Mouse (Mus musculus) forelimb bud, embryonic 11.5 days (tissue): ENCODE results near the gene Pgm5.
"Not testable (repeated sequence)": the region's sequence is repeated elsewhere in the genome, so short reads cannot be mapped to it uniquely, and the experiment has no call there.

ENCODE experiments used
- DNase-seq: peaks from one replicate; pipeline ENCODE4 v3.0.0-alpha.2; 2012; ENCODE audit warnings: low read depth, low spot score

Pgm5 gene

DNA sequence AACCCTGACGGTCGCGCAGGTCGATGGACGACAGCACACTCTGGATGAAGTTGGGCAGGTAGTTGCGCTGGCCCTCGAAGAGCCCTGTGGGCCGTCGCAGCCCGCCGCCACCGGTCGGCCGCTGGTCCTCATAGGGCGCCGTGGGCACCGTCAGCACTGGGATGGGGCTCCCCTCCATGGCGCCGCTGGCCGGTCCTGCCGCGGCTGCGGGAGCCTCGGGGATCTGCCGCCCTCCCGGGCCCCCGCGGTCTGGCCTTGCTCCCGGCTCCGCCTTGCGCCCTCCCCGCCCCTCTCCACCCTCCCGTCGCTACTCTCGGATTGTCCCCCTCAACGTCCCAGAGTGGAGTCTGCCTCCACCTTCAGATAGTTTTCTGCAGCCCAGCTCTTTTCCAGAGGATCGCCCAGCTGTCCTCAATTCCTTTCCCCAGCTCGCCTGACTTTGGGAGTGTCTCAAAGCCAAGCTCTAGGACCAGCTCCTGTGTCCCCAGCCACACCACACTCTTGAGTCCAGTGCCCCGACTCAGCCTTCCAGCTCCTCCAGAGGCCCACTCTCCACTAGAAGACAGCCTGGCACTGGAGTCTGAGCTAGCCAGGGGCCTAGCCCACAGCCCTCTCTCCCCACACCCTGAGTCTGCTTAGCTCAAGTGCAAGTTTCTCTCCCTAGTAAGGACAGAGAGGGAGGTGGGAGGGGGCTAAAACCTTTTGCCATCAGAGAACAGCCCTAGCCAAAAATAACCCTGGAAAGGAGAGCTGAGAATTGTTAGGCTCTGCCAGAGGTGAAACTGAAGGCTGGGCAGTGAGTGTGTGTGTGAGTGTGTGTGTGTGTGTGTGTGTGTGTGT, at the start of gene Pgm5:
Pgm5 (minus strand) TSS at position 244 of the 840 bp plus-strand sequence.
- DNase-seq, result no peak

DNA sequence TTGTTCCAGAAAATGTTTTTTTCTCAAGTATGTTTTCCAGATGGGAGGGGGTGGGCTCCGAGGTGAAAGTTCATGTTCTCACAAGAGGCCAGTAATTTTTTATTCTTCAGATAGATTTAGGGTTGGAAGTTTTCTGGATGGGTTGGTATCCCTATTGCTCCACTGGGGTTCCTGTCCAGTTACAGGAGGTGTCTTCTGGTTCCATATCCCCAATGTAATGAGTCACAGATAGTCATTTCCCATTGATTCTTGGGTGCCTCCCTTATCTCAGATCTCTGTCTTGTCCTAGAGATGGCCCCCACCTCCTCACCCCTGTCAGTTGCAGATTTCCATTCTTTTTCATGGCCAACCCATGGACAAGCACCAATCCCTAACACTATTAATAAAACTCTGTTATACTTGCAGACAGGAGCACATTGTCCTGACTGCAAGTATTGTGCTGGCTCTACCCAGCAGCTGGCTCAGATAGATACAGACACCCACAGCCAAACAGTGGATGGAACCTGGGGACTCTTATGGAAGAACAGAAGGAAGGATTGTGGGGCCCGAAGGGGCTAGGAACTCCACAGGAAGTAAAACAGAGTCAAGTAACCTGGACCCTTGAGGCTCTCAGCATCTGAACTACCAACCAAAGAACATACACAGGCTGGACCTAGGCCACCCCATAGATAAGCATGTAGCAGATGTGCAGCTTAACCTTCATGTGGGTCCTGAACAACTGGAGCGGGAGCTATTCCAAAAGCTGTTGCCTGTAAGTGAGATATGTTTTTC, 46.9 kb upstream of the Pgm5 start:
- no peak for DNase-seq

DNA sequence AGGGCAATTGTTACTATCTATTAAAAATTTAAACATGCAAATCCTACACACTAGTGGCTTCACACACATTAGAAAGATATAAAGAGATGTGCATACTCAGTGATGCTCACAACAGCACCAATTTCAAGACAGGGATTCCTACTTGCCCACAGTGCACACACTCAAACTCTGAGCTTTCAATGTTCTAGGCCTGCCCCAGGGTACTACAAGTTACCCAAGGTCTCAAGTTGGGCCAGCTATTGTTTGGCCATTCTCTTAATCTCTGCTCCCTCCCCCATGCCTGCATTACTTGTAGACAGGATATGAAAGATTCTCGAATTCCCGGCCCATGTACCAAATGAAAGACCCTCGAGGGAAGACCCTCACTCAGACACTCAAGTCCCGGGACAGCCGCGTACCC, 46.0 kb upstream of the Pgm5 start:
- DNase-seq, result no peak

DNA sequence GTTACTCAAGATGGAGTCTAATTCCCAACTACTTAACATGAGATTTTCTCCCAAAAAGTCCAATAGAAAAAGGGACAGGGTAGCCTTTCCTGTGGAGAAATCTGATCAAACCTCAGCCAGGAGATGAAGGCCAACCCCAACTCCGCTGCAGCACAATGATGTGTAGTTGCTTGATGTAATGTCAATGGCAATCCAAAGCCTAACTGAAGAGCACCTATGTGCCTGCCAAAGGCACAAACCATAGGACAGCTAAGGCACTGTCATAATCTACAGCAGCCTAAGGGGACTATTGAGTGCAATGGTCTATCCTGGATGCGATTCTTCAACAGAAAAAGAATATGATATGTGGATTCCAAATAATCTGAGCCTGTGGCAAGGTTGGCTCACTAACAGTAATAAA, 41.2 kb upstream of the Pgm5 start:
- no peak for DNase-seq

DNA sequence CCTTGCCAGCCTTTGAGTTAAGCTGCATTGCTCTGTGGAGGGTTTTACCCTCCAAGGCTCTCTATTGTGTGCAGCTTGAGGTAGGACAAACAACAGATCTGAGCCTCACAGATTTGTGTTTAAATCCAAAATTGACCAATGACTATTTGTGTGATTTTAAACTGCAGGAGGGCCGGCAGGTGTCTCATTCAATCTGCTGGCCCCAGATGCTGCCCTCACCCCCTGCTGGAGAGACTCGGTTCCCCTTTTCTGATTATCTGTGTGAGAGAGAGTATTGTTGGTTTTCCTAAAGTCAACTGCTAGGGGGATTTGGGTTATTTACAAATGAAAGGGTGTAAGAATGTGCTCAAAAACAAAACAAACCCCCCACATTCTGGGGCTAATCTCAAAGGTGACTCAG, 40.6 kb upstream of the Pgm5 start:
- no peak for DNase-seq

DNA sequence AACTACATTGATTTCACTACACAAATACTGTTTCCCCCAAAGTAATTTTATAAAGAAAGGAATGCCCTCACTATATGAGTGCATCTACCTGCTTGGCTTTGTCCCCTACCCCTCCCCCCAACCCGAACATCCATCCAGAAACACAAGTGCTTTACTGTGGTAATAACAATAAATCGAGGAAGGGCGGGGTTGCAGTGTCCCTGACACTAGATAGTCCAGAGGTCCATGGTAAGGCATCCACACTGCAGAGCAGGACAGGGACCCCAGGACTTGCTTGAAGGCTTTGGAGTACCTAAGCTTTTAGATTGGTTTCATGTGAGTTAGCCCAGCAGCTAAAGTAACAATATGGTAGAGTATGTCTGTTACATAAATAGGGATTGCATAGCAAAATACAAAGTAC, 40.0 kb upstream of the Pgm5 start:
- no peak for DNase-seq

DNA sequence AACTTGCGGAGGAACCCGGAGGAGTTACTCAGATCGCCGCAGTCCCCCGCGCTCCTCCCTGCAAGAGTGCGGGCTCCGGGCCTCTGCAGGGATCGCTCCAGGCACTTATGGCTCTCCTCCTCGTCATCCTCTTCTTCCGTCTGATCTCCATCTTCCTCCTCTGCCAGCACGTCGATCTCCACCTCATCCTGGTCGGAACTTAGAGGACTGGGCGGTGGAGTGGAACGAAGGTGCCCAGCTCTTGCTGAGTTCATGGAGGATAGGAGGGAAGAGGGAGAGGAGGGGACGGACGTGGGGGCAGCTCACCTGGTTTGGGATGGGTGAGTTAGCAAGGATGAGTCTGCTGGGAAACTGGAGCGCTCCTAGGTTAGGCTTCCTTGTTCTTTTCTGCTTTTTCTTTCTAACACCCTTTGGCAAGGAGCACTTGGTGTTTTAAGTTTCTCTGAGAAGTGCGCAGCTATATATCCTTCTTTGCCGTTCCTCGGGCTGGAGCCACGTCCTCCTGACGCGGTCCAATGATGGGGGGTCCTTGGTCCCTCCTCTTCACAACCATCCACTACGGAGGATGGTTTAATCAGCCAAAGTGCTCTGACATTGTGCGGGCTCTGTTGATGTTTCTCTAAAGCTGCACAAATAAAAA, 39.0 kb upstream of the Pgm5 start, which contains the start of gene Foxd4:
Foxd4 (minus strand) TSS at position 617 of the 640 bp plus-strand sequence.
- no peak for DNase-seq

DNA sequence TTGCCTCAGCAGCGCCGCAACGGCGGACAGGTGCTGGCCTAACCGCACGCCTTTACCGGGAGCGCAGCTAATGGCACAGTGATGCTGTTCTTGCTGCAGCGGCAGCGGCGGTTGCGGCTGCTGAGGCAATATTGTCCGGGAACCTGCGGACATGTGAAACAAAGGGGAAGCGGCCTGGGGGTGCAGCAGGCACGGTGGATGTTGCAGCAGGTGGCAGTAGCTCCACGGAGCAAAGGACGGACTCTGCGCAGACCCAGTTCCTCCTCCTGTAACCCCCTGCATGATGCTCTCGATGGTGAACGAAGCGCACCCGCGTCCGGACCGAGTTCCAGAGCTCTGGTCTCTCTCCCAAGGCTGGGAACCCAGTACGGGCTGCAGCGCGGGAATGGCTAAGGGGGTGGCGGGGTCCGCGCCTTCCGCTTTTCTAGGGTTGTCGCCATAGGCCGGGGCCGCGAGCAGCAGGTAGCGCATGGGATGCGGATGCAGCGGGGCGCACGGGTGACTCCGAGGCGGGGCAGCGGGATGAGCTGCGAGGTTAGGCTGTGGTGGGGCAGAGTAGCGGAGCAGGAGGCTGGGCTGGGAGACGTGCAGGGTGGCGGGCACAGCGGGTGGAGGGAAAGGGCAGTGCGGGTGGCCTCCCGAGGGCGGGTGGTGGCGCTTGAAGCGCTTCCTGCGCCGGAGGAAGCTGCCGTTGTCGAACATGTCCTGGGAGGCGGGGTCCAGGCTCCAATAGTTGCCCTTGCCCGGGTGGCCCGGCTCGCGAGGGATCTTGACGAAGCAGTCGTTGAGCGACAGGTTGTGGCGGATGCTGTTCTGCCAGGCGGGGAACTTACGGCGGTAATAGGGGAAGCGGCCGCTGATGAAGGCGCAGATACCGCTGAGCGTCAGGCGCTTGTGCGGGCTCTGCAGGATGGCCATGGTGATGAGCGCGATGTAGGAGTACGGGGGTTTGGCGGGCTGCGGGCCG, 38.2 kb upstream of the Pgm5 start:
- peak; percentile 38 for DNase-seq

DNA sequence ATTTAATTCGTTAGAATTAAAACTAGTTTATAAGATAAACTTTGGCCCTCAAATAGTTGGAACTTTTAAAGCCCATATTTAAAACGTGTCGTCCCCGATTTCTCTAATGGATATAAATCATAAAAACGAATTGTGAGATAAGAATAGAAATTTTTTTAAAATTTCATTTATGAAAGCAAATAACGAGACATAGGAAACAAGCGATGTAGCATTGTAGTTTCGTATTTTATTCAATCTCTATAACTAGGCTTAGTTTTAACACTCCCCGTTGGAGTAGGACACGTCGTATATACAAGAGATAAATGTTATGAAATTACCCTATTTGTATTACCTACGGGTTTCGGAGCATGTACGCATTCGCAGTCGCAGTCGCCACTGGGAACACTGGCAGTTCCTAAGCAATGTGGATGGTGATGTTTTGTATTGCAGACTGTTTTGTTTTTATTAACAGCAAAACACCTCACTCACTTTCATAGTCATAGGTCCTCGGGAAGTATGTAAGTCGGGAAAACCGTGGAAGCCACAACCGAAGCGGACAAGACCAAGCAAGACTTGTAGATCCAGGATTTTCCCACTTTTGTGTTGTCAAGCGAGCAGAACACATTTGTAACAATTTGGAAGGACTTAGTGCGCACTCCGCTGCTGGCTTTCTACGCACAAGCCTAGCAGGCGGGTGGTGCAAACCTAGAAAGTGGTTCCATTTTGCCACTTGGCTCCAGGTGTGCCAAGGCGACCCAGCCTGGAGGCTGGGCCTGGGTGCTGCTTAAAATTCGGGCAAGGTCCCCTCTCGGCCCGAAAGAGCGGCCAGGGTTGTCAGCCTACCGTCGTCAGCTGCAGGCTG, 37.3 kb upstream of the Pgm5 start:
- peak; percentile 52 for DNase-seq

DNA sequence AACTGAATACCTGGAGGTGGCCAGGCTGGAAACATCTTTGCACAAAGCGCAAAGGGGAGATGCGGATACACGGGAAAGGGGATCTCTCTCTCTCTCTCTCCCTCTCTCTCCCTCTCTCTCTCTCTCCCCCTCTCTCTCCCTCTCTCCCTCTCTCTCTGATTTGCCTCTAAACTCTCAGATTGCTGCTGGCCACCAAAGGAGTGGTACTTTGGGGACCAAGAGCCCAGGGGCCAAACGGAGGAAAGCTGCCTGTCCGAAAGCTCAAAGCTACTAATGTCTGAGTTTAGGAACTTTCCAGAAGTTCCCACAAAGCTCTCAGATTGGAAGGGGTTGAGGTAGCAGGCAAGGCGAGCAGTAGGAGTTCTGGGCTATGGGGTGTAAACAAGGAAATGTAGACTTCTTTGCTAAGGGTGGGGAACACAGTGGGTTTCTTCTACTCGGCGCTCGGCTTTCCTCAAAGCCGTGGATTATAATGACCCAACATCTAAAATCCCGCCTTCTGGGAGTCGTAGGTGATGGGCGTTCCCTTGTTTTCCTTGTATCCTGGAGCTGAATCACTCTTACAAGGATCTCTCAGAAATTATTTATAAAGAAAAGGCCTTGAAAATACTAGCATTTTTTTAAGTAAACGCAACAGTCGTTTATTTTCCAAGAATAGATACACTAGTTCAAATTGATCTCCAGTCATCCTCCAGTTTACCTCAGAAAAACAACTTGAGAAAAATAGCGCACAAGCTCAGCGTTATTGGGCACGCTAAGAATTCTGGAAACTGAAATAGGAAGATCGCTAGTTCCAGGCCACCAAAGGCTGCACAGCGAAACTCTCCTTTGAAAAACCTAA, 36.5 kb upstream of the Pgm5 start:
- DNase-seq, result peak; percentile 17

DNA sequence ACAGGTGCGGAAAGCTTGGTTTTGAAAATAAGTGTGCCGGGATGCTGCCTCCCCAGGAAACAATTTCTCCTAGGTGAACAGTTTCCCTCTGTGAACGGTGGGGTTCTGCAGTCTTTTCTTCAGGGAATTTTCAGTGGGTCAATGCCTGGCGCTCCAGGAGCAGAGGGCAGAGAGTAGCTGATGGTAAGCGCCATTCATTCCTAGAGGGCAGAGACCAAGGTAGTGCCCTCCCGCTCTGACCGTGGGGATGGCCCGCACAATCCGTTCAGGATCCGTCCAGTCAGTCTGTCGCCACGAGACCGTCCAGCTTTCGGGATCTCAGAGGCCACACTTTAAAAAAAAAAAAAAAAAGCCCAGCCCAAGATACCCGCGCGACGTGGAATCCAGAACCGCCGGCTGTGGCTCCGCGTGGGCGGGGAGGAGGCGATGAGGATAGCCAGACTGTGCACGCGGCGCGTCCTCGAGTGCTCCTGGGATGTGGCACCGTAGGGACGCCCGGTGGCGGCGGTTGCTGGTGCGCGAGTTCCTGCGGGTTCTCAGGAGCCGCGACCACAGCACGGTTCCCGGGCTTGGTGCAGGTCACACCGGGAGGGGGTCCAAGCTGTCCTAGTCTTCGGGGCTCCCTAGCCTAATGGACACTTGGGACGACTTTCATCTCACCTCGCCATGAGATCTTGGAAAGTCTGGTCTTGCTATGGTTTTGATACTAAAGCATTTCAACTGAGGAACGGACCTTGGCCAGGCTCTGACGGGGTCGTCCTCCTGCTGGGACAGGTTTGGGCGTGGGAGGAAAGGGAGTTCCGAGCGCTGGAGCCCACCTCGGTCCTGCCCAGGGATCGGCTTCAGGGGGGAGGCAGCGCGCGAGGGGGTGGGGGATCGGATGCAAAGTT, 35.6 kb upstream of the Pgm5 start:
- peak; percentile 20 for DNase-seq

DNA sequence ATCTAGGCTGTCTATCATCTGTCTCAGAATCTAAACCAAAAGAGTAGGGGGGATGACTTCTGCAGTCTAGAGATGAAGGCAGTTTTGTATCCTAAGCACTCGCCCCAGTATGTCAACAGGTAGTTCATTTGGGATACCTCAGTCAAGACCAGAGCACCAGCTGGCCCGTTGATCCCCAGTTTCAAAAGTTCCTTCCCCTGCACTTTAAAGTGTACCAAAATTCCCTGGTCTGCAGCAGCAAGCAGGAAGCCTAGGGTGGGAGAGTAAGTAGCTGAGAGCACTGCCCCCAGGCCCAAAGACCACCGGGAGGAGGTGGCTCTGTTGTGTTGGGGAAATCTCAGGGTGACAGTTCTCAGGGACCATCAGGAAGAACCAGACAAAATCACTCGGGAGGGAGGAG, 34.9 kb upstream of the Pgm5 start:
- no peak for DNase-seq

DNA sequence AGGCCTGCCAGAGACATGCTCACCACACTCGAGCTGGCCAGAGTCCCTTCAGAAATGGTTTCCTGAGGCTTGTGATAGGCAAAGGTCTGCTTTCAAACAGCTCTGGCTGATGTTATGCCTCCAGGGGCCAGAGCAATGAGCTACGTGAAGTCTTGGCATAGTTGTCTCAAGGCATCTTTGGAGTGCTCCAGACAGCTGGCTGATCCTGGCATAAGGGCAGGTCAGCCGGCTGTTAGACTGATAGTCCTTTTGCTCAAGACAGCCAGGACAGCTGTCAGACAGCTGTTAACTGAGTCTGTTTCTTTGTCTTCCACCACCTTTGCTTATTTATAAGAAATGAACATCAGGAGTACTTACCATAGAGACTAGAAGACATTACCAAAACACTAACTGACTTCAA, 25.2 kb upstream of the Pgm5 start:
- no peak for DNase-seq

DNA sequence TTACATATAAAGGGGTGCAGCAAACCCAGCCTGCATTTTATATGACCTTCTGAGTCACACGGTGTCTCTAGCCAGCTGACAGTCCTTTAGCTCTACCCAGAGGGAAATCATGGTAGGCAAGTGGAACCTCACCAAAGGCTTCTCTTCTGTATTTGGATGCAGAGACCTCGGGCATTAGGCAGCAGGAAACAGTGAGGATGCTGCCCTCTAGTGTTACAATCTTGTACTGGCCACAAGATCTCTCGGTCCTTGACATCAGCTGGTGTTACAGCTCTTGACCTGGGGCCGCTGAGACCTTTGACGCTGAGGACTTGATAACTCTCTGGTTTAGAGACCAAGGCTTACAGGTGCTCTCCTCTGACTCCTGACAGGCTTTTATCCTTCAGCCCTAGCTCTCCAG, 23.8 kb upstream of the Pgm5 start:
- peak; percentile 73 for DNase-seq

DNA sequence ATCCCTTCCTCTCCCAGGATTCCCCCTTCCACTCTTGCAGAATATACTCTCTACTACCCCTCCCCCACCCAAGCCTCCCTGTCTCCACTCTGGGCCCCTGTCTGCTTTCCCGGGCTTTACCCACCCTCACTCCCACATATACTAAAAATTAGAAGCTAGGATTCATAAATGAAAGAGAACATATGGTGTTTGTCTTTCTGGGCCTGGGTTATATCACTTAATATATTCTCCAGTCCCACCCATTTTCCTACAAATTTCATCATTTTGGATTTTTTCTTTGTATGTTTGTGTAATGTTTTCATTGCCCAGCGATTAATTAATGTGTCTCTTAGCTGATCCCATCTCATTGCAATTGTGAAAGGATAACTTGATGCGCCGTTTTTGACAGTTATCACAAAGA, 19.6 kb upstream of the Pgm5 start:
- no peak for DNase-seq

DNA sequence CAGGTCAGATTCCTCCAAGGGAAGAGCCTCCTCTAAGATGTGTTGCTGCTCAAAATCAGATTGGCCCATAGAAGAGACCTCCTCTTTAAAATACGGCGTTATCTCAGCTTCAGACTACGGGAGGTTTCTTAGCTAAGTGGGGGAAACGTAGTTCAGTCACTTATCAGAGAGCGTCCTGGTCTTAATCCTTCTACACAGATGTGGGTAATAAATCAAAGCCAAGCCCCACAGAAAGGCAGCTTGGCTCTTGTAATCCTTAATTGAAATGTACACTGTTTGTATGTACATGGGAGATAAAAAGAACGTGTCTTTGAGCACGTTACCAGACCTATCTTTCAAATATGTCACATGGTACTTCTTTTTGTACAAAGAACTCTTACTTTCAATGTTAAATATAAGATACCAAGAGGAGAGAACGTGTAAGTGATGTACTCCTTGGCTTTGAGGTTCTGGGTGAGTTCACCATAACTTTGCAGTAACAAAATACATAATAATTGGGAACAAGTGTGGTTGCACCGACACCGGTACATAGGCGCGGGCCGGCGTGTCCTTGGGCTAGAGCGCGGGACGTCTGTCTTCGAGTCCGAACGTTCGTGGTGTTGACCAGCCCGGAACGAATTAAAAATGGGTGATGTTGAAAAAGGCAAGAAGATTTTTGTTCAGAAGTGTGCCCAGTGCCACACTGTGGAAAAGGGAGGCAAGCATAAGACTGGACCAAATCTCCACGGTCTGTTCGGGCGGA, 13.6 kb upstream of the Pgm5 start, which contains the start of gene Gm10053:
Gm10053 (plus strand) TSS at position 558 of the 742 bp plus-strand sequence.
- DNase-seq, result not testable (repeated sequence)

DNA sequence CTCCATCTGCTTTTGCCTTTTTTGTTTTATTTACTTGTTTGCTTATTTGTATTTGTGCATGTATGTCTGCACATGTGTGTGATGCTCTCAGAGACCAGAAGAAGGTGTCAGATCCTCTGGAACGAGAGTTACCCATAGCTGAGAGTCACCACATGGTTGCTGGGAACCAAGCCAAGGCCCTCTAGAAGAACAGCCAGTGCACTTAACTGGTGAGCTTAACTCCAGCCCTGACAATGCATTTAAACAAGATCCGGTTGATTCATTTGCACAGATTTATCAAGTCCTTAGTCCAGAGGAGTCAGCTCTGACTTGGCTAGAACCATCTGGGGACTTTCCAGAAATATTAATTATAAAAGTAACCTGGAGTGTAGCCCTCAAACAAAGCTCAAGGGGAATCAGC, 12.2 kb upstream of the Pgm5 start:
- no peak for DNase-seq
